Mouse (Mus musculus): ENCODE data around the gene Nid2.

Nid2 gene

DNA sequence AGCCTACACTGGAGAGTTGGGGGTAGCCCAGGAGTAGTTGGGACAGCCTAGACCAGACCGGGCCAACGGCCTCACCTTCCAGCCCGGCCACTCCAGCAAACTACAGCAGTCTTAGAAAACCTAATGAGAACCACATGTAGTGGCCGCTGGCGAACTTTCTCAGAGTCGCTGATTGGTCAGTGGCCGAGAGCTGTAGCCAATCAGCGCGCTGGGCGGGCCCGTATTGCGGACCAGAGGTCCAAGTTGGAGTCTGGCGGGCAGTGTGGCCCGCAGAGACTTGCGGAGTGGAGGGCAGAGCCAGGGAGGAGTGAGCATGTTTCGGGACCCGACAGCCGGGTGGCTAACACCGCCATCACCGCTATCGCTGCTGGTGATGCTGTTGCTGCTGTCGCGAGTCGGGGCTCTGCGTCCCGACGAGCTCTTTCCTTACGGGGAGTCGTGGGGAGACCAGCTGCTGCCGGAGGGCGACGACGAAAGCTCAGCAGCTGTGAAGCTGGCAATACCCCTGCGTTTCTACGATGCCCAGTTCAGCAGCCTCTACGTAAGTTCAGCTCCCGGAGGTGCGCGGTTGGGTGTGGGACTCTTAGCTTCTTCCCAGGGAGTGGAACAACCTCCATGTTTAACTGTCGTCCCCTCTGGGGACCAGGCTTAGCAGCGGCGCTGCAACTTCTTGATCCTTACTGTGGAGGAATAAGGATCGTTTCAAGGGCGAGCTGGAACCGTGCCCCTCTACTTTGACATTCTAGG is at the start of gene Nid2:
Gene Nid2 (plus strand): TSS at position 241 of the 747 bp plus-strand sequence.
- in situ Hi-C loops (cut with MboI, MseI) = no loop called here

DNA sequence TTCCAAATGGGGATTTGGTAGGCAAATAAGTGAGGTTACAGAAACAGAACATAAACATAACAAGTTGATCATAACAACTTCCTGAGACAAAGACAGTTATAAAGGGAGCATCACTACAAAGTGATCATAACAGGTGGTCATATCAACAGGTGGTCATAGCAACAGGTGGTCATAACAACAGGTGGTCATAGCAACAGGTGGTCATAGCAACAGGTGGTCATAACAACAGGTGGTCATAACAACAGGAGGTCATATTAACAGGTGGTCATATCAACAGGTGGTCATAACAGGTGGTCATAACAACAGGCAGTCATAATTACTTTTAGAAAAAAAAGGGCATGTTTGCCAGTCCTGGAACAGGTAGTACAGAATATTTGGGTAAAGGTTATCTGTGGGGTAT is 49.5 kb upstream of the Nid2 start:
- in situ Hi-C loops (cut with MboI, MseI) = loop anchor here (5.0 kb wide), 1 partner anchor 381 kb away; no protein-coding TSS in a partner anchor

DNA sequence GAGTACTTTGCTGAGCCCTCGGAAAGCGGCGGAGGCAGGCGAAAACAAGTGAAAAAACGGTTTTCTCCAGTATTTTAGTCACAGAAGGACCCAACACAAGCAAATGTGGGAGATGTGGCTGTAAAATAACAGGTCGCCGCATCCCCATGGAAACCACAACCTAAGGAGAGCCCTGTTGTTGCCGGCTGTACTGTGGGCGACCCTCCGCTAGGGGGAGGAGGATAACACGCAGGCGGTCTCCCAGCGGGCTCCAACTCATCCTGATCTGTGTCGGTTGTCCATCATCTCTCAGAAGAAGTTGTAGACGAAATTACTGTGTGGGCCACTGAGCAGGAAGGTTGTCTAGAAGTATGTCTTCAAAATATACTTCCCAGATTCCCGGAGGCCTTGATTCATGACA is 45.4 kb upstream of the Nid2 start:
- in situ Hi-C loops (cut with MboI, MseI) = loop anchor here (5.0 kb wide), 1 partner anchor 102 kb away; no protein-coding TSS in a partner anchor

DNA sequence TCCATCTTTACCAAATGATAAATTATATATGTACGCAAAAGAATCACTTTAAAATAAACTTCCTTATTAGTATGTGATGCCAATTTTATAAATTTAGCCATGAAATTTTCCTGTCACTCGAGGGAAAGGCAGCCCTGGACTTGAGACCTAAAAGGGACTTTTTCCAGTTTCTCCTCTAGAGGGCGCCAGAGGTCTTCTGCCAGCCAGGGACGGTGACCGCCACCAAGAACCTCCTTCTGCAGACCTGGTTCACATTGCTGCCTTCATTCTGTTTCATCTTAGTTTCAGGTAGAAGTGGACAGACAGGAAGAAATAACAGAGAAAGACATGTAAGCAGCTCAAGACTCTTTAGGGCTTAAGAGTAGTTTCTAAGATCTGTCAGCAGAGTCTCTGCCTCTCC is 44.6 kb upstream of the Nid2 start:
- in situ Hi-C loops (cut with MboI, MseI) = loop anchor here (5.0 kb wide), 1 partner anchor 101 kb away; no protein-coding TSS in a partner anchor

DNA sequence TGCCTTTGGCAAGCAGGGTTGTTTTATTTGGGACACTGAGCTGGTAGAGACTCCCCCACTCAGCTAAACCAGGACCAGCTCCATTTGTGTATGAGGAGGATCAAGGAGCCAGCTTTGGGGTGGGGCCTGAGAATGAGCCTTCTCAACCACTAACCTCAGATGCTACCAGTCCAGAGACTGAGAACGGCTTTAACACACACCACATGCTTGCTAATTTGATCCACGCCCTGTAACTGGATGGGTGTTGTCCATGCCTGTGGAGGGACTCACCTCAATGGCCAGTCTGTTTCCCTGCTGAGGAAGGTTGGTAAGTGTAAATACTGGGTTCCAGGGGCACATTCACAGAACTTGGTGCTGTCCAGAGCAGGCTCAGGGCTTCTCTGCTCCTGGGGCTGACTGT is 44.1 kb upstream of the Nid2 start:
- in situ Hi-C loops (cut with MboI, MseI) = loop anchor here (5.0 kb wide), 1 partner anchor 100 kb away; no protein-coding TSS in a partner anchor

DNA sequence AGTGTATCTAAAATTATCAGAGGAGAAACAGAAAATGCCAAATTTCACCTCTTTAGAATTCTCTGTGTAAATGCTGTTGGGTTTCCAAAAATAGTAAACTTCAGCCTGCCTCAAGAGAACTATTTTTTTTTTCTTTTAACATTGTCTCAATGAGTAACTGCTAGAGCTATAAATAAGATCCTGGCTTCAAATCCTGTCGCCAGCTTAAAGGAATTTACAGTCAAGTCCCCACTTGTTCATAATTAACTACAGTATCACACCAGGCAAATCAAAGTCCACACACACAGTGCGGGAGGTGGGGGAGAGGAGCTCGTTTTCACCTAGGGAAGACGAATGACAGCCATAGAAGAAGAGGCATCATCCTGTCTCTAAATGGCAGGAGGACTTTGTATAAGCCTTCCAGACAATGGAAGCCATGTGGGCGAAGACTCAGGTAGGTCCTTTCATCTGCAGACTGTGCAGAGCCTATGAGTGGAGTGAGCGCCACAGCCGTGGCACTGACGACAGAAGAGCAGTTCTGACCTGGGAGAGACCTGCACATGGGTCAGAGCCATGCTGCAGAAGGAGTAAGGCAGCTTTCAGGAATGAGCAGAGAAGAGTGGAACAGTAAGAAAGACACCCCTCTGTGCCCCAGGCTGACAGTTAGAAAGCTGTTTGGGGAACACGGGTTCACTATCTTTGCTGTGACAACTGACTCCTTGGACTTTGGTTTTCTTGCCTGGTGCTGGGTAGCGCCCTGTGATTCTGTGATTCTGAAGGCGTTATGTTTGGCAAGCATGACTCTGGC is 43.2 kb upstream of the Nid2 start:
- in situ Hi-C loops (cut with MboI, MseI) = loop anchor here (5.0 kb wide), 1 partner anchor 99 kb away; no protein-coding TSS in a partner anchor

DNA sequence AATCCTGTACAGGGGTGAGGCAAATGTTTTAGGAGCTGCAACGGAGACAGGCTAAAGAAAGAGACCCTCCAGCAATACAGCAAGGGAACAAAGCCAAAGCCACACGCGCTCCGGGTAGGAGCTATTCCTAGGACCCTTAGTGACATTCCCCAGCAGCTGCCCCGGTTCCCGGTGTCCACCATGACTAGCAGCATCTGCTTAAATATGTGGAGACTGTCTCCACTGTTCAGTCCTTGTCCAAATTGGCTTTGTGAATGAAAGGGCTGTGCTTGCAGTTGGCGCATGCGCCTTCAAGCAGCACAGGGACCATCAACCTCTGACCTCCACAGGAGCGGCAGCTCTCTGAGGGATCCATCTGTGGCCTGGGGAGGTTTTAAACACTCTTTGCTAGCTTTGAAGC is 41.9 kb upstream of the Nid2 start:
- in situ Hi-C loops (cut with MboI, MseI) = loop anchor here (5.0 kb wide), 1 partner anchor 98 kb away; no protein-coding TSS in a partner anchor

DNA sequence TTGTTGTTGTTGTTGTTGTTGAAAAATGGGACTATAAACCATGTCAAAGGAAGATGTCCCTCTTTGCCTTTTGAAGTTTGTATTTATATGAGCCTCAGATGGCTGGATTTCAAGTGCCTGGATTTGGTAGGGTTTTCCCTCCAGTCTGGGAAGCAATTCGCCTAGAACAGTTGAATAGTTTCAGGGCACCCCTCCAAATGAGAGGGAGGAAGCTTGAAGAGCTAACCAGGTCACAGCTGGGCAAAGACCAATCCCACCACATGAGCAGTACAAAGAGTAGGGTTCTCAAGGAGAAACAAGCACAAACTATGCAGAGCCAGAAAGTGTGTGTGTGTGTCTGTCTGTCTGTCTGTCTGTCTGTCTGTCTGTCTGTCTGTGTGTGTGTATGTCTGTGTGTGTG is 39.3 kb upstream of the Nid2 start:
- in situ Hi-C loops (cut with MboI, MseI) = no loop called here

DNA sequence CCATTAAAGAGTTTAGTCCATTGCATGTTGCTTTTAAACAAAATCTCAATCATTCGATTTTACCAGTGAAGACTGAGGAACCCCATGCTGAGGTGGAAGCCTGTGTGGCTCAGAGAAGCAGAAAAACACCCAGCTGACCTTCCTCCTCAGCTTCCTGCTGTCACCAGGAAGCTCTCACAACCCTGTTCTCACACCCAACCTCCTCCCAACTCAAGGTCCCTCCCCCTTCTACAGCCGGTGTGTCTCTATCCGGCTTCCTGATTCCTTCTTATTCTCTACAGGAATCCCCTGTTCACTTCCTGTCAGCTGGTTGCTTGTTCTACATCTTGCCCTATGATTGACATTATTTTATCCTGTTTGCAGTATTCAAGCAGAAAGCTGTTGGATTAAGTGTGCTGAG is 38.0 kb upstream of the Nid2 start:
- in situ Hi-C loops (cut with MboI, MseI) = no loop called here

DNA sequence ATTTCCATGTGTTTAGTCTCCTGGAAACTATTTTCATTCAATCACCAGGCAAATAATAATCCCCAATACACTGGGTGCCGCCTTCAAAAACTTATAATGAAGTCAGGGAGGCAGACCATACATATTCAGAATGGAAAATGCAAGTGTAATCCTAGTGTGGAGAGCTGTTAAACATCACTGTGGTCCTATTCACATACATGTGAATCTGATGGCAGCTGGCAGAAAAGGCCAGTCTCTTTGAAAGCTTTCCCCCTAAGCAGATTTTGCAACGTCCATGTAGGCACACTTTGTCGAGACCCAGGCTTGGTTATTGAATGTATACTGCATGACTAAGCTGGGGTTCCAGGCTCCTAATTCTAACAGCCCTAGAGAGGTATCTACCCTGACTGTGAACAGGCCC is 32.0 kb upstream of the Nid2 start:
- in situ Hi-C loops (cut with MboI, MseI) = no loop called here

DNA sequence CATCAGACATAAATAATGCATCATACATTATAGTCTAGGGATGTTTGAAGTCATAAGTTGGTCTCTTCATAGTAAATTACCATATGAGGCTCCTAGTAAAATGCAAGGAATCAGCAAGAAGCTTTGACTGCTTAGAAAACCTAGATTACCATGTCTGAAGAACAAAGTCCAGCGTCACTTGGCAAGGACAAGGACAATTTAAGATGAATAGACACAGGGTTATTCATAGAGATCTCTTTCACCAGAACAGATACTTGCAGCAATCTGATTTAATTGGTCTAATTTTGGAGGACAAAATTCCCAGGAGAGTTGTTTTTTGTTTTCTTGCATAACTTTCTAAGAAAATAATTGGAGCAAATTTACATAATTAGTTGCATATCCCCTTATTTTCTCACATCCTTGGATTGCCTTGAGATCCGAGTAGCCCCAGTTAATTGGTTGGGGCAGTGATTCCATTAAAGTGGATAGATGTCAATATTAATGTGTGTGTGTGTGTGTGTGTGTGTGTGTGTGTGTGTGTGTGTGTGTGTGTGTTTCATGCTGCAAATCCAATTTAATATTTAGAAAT is 30.9 kb upstream of the Nid2 start:
- in situ Hi-C loops (cut with MboI, MseI) = no loop called here

DNA sequence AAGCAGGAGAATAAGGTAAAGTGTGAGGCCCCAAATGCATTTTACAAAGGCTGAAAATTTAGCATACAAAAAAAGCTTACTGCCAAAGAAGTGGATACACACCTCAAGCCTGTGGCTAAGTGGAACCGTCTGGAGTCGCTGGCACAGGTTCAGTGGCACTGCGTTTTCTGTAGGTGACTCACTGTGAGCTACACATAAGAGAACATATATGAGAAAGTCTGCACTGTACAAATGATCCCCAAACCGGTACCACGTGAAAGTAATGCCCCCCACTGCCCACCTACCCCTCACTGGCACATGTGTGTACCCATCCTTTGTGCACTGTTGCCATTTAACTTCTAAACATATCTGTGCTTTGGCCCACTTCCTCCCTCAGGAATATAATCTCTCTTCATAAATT is 22.8 kb upstream of the Nid2 start:
- in situ Hi-C loops (cut with MboI, MseI) = no loop called here

DNA sequence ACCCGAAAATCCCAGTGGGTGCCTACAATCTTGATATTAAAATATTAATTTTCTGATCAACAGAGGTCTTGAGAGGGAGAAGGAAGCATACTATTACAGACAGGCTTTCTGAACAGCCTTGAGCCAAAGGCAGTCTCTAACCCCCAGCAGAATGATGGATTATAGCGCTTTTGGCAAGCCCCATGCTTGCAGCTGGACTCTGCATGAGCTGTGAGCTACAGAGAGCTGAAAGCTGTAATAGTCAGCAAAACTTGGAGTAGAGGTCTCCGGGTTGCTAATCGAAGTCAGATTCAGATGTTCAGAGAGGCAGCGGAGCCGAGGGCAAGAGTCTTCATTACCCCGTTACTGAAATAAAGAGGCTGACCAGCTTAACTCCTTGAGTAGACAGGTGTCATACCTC is 22.3 kb upstream of the Nid2 start:
- in situ Hi-C loops (cut with MboI, MseI) = no loop called here

DNA sequence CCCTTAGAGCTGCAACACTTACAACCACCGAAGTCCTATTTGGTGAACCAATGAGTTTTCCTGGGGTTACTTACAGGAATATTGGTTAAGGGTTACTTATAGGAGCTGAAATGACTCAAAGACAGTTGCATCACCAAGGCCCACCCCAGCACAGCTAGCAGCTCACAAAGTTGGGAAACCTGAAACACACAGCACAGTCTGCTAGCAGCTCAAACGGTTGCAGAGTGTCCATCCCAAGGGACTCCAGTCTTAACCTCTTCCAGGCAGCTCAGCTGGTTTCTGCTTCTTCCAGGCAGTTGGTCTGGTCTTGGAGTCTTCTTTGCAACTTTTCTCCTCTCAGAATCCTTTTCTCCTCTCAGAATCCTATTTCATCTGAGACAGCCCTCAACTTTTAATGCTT is 19.0 kb upstream of the Nid2 start:
- in situ Hi-C loops (cut with MboI, MseI) = no loop called here

DNA sequence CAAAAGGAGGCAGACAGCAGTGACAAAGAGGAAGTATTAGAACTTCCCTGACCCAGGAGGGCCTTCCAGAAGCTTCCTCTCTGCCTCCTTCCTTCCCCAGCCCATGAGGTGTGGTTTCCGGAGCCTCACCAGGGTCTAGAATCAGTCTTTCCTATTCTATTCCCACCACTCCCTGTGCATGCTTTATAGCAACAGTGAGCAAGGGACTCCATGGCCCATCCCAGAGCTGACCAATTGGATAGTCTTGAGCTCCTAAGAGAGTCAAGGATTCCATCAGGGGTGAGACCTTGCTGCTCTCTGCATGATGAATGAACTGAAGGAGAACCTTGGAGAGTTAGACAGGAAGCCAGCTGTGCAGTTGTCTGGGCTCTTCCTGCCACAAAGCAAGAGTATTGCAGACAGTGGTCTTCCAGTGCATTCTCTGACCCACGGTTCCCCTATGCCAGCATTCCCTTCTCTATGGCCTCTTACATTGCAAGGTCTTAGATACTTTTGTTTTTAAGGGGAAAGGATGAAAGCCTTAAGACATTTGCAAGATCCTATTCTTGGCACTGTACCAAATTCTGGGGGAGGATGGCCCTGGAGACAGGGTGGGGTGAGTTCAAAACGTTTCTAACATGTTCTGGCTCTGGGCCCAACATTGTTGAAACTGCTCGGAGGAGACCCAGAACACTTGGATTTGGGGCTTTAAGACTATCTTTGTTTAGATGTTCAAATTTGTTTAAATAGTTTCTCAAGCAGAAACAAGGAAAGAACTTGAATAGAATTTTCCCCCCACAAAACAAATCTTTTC is 17.4 kb upstream of the Nid2 start:
- in situ Hi-C loops (cut with MboI, MseI) = no loop called here

DNA sequence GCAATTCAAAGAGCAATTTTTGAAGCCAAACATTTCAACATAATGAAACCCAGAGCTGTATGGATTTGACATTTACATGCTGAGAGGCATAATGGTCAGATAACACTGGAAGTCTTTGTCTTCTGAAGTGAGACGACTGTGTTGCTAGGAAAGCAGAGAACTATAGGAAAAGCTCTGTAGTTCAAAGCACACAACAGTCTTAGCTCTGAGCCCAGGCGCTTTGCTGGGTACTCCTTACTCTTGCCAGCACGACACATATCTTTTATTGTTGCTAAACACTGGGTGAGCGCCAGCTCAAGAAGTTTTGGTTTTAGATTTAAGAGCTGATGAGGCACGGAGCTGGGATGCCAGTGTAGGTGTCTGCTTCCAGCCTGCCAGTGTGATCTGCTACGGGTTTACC is 15.8 kb upstream of the Nid2 start:
- in situ Hi-C loops (cut with MboI, MseI) = no loop called here

DNA sequence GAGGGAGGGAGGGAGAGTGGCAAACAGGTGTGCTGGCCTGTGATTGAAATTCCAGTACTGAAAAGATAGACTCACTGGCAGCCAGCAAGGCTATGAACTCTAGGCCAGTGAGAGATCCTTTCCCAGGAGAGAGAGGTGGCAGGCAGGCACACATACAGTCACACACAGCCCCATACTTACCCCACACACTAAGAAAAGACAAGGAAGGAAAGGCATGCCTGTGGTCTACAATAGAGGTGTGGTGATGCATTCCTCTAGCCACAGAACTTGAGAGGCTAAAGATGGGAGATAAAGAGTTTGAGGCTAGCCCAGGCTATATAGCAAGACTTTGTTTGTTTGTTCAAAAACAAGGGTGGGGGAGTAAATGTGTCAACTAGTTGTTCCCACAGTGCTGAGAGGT is 13.5 kb upstream of the Nid2 start:
- in situ Hi-C loops (cut with MboI, MseI) = no loop called here

DNA sequence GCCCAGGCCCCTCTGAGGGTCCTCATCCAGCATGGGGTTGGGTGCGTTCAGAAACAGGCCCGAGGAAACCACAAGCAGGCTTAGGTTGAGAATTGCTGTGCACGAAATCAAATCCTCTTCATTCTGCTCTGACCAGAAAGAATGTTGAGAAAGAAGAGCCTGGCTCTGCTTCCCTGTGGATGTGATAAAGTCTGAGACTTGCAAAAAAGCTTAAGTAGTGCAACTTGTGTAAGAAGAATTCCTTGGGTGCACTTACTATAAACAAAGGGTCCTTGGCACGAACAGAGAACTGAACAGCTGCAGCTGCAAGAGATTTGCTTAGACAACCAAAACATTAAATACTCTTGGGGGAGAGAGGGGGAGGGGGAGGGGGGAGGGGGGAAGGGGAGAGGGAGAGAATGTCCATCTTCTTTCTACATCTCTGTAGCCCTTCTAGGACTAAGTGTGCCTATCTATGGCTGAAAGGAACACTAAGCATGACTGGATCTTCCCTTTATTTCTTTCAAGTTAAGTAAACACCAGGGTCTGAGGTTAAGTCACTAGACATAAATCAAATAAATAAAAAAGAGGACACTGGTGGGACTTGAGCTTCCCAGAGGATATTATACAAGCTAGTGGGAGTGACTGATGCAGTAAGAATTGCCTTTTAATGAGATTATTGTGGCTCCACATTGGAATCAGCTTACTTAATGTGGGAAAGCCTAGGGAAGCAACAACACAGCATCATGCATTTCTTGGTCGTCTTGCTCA is 12.8 kb upstream of the Nid2 start:
- in situ Hi-C loops (cut with MboI, MseI) = no loop called here

DNA sequence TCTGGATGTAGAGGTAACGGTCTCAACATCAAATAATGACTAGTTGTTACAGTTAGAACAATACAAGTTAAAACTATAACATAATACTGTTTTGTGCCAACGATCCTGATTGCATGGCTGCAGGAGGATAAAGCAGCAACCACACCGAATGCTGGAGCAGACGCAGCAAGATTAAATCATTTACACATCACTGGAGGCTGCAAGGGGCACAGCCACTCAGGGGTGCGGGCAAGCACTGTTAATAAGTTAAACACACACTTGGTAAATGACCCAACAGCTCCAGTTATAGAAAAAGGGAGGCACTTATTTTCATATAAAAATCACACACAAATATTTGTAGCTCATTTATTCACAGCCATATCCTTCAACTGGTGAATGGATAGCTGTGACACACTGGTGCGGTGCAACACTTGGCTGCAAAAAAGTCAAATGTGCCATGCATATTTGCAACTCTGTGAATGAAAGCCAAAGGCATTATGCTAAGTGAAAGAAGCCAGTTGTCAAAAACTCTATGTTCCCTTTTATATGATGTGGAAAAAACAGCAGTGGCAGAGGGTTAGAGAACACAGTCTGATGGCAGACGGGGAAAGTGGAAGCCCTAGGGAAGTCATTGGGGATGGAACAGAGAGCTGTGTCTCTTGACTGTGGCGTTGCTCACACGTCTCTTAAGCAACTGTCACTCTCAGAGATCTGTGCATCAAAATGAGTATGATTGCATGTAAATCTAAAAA is 11.5 kb upstream of the Nid2 start:
- in situ Hi-C loops (cut with MboI, MseI) = no loop called here

DNA sequence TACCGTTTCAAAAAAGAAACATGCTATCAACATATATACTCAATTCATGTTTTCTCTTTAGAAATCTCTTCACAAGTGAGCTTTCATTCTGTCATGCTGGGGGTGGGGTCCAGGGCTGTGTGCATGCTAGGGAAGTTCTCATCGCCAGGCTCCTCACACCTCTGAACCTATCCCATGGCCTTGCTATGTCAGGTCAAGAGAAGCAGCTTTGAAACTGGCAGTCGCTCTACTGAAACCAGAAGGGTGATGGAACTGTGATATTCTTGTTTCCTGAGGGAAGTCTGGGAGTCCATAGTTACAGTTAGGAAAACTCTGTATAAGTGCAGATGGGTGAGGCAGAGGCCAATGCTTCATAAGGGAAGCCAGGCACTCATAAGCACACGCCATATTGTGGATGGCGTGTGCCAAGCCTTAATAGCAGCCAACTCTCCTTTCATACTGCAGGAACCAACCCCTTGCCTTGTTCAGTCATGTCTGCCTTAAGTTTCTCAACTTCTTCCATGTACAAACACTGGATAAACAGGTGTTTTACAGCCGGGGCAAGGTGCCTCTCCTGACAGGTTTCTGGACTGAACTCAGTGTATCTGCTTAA is 10.8 kb upstream of the Nid2 start:
- in situ Hi-C loops (cut with MboI, MseI) = no loop called here

Data from T-helper 1 cell (primary cell).